Mouse (Mus musculus) heart, adult 18-20 months (tissue): Measurements from ENCODE around the gene Gjc1. TPM values are rescaled to one million over a fixed set of nuclear protein-coding genes. Genes with fewer than 3 reads are reported as not detected.

ENCODE experiments used
- DNase-seq, 2 experiments: peaks; one replicate each; pipeline ENCODE4 v3.0.0; 2021 to 2022; ENCODE audit warnings: mixed read lengths in 1 of 2
- total RNA-seq, 2 experiments: library from RNA; stranded (reverse); gene quantifications; 2 replicates each; pipeline ENCODE4 v1.2.3; 2021

Gene Gjc1
- total RNA-seq, 2 experiments from 2014 or later: 17.2 to 18.2 TPM

GRCm38 (mm10) chr11:102772771-102773700, 46.5 kb downstream of the Gjc1 start:
- no peak for DNase-seq

DNA sequence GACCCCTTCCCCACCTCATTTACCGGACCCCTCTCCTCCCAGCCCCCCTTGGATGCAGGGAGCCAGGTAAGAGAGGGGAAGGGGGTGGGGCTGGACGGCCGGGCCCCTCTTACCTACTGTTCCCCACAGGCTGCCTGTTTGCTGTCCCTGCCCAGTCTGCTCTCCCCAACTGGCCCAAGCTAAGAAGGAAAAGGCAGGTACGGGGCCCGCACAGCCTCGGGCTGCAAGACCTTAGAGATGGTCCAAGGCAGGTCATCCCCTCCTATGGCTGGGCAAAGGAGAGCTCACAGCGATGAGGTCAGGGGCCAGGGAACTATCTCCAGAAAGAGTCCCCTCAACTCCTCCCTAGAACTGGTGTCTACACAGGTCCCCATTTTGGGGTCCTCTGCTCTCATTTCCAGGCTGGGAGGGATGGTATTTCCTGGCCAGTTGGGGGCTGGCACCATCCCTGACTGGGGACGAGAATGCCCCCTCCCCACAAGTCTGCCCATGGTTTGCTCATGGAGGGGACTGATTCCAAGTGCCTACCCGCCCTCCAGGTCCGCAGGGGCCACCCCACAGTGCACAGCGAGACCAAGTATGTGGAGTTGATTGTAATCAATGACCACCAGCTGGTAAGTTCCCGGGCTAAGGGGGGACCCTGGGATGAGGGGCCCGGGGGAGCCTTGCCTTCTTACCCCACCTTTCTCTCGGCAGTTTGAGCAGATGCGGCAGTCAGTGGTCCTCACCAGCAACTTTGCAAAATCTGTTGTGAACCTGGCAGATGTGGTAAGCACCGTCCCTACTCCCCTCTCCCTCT, 47.4 kb downstream of the Gjc1 start:
- no peak for DNase-seq

DNA sequence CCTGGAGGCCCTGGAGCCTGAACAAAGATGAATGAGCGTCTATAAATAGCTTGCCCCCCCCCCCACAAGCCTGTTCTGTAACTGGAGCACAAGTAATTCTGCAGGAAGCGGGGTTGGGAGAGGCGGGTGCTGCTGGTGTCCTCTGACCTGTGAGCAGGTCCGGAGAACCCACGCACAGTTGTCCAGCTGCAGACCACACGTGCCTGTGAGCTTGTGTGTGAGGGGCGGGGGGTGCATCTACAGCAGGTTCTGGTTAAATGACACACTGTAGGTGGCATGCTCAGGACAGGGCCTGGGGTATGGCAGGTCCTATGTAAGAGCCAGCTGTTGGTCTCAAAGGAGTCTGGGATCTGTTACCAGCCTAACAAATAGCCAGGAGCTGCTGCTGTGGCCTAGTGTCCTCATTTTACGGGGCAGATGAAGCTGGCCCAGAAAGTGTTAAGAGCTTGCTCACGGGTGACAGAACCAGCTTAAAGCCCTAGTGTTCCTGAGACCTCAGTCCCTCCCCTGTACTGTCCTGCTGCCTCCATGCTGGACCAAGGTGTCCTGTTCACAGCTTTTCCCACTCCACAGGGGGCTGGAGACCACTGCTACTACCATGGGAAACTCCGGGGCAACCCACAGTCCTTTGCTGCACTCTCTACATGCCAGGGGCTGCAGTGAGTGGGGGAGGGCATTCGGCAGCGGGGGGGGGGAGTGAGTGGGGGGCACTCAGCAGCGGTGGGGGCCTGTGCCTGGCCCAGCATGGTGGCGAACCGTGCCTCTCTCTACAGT, 48.7 kb downstream of the Gjc1 start:
- peak in 1 of 2 experiments; percentile 25 for DNase-seq

- DNase-seq: no peak
These were observed 49.4 kb downstream of the Gjc1 start for GRCm38 (mm10) chr11:102769993-102770661.

DNA sequence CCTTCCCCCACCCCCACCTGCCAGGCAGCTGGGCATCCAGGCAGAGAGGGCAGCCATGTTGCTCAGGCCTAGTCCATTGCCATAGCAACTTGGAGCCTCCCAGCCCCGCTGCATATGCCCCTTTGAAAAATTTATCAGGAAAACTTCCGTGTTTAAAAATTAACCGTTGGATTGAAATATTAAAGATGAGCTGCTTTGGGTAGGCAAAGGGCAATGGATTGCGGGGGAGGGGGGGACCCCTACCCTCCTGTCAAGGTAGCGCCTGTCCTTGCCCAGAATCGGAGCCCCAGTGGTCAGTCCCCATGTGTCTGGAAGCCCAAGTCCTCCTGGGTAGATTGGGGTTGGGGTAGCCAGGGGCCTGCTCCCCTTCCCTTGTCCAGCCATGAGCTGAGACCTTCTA, 50.4 kb downstream of the Gjc1 start:
- DNase-seq: no peak

DNA sequence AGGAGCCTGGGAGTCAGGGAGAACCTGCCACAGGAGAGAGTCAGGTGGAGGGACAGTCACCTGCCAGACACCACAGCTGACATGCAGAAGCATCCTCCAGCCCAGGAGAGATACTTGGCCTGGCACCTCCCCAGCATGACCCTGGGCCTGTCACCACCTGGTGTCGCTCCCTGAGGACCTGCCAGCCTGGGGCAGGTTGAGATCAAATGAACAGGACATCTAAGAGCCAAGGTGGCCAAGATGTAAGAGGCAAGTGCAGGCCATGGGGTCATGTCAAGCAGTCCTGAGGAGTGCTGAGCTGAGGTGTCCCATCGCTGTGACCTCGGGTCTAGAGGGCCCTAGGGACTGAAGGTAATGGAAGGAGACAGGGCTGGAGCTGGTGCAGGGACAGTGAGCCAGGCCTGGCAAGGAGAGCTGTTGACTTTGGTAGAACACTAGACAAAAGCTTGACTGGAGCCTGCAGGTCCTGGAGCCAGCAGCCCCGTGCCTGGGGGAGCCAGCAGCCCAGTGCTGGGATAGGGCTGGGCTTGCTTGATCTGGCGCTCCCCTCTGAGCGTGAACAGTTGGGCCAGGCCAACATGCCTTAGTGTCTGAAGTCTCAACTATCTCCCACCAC, 52.3 kb downstream of the Gjc1 start:
- no peak for DNase-seq

DNA sequence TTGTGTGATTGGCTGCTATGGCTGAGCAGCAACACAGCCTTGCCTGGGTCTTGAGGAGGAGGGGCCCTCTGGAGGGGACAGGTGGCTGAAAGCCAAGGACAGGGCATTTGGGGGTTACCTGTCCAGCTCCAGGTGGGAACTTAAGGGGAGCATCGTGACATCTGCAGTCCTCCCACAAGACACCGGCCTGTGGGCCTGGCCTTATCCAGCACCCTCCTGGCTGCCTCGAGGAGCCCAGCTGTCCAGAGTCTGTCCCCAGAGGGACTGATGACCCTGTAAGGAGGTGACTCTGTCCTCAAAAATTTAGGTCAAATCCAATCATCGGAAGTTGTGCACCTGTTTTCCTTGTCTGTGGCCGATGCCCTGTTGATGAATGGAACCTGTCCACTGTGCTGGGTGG, 54.1 kb downstream of the Gjc1 start:
- no peak for DNase-seq

GRCm38 (mm10) chr11:102763009-102763767, 56.3 kb downstream of the Gjc1 start:
- no peak for DNase-seq

DNA sequence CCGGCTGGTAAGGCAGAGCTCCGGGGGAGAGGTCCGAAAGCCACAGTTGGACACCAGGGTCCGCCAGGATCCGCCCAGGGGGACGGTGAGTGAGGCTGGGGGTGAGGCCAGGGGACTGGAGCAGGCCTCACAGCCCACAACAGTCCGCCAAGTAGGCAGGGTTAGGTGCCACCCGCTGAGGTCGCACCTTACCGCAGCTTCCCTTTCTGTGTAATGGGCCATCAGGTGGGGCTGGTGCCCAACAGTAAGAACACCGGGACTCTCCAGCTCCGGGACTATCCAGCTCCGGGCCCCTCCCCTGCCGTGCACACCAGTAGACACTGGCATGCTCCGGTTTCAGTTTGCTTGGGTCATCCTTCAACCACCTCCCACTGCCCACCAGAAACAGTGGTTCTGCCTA, 57.3 kb downstream of the Gjc1 start:
- no peak for DNase-seq

DNA sequence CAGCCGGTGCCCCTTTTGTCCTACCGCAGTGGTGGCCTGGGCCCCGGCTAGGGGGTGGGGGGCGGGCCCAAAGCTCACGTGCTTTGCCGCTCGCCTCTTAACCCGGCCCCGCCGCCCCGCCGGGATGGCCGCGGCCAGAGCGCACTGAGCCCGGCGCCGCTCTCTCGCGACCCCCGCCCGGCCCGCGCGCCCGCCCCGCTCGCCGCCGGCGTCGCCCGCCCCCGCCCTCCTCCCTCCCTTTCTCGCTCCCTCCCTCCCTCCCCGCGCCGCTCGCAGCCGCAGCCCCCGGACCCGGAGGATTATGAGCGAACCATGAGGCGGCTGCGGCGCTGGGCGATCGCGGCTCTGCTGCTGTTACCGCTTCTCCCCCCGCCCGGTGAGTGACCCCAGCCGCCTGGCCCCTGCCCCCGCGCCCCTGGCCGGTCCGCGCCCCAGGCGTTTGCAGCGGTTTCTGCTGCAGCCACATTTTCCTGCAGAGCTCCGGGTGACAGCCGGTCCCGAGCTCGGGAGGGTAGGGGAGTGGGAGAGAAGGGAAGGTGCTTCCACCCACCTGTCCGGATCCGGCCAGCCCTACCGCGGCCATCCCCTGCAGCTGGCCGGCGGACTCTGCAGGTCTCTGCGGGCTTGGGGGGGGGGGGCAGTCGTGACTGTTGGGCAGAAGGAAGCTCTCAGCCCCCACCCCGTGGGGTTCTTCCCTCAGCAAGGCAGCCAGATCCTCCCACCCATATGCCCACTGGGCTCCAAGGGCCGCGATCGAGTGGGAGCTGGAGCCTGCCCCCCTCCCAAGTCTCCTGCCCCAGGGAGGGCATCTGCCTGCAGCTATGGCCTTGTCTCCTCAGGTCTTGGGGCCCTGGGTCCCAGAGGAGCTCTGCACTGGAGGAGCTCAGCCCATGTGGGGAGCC, 57.9 kb downstream of the Gjc1 start, which contains the start of gene Adam11:
Gene Adam11 (plus strand): TSS at position 131 of the 902 bp plus-strand sequence.
- DNase-seq: no peak

GRCm38 (mm10) chr11:102760805-102761308, 58.6 kb downstream of the Gjc1 start:
- DNase-seq: no peak

GRCm38 (mm10) chr11:102758977-102759376, 60.5 kb downstream of the Gjc1 start:
- DNase-seq: no peak

GRCm38 (mm10) chr11:102755391-102755790, 64.1 kb downstream of the Gjc1 start:
- DNase-seq: no peak

DNA sequence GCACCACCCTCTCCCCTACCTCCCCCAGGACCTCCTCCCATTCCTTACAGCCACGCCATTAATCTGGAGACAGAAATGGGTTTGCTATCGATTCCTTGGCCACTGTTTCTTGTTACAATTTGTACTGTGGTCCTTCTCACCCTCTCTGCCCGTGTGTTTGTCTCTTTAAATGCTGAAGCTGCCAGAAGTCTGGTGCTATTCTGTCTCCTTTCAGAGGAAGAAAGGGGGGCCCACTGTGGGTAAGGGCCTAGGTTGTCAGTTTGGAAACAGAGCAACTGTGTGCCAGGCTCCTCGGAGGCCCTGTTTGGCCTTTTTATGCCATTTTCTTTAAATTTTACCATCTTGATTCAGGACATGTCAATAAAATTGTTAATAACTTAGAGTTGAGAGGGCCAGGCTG, 65.1 kb downstream of the Gjc1 start:
- DNase-seq: no peak

DNA sequence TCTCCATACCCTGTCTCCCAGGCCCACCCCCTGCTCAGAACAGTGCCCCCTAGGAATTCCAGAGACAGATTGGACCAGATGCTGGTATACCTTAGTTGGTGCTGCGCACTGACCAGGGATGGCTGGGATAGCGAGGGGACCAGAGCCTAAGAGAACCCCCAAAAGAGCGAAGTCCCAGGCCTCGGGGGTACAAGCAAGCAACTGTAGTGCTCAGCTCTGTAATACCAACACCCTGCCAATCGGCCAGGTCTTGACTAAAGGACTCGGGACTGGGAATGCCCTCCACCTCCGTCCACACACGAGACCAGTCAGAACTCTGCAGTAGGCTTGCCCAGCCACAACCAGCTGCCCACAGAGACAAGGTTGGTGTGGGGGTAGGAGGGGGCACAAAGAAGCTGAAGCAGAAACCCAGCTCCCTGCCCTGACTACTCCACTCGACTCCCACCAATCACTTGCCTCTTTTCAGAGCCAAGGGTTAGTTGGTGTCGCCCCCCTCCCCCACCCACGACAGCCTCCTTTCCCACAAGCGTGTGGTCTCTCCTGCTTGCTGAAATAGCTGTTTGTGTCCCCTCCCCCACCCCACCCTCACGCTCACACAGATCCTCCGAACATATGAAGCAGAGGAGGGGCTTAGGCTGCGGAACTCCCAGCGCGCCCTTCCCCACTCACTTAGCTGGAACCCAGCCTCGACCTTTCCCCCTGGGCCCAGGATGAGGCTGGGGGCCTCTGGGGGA, 65.7 kb downstream of the Gjc1 start:
- DNase-seq: no peak

- DNase-seq: no peak
These were observed 66.5 kb downstream of the Gjc1 start for GRCm38 (mm10) chr11:102752896-102753590.

- DNase-seq: no peak
These were observed 69.8 kb downstream of the Gjc1 start for GRCm38 (mm10) chr11:102749712-102750111.
